Comparison of ENCODE assay signal across 9 mouse cellular contexts in the genomic region with DNA sequence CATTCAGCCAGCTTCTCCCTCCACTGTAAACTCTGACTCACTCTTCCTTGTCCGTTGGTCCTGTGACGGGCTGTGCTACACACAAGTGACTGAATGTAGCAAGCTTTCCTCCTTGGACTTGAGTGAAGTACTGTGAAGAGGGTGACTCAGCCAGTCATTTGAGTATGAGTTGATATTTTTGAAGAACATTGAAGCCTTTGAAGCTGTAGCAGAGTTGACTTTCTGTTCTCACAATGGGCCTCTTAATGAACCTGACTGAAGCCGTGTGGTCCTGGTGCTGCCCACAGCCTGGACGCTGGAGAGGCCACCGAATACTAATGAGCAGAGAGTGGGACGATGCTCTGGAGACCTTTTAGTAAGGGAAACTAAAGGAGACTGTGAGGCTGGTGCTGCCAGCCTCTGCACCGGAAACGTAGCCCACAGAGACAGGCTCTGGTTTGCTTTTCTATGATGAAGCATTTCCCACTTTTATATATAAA.
DNase-seq lines count a peak whose midpoint lies in the region; ATAC-seq and TF ChIP-seq lines count a peak whose summit lies in the region.
"Had no signal": no experiment of that assay in that cellular context is flagged by ENCODE, and none has a peak within 500 bp of the region (broad histone marks: within the 10 kb centered on the region; RNA-seq: fewer than 3 reads in every experiment).

No protein-coding gene starts in this region.

- ATAC-seq in activated CD4-positive, CD25-positive, alpha-beta regulatory T cell, adult 4 months: peak; percentile 31

- peaks cover 39% of the 10 kb centered on the region for H3K36me3 ChIP-seq in liver, adult 2 months (ENCODE audit: control insufficient read depth, insufficient read depth, low read length)
- H3K36me3 ChIP-seq in myocyte (ENCODE audit: control insufficient read depth, insufficient read depth): peaks cover 9% of the 10 kb centered on the region

- no peaks in the 10 kb centered on the region for H3K4me1 ChIP-seq in liver, adult 2 months (ENCODE audit: control insufficient read depth, insufficient read depth, low read length)
- H3K4me1 ChIP-seq: neural tube, embryonic 15.5 days had no signal

- H3K4me2 ChIP-seq in myocyte (ENCODE audit: low read depth): peak overlapping the region; percentile 82
- H3K4me2 ChIP-seq: neural tube, embryonic 15.5 days had no signal

- no peak overlapping the region for H3K9ac ChIP-seq in liver, adult 2 months (ENCODE audit: low read depth, low read length)
- H3K9ac ChIP-seq: neural tube, embryonic 15.5 days had no signal

- no peak overlapping the region for H3ac ChIP-seq in myocyte (ENCODE audit: control insufficient read depth, insufficient read length)

- no peaks in the 10 kb centered on the region for H3K79me2 ChIP-seq in liver, adult 2 months (ENCODE audit: control insufficient read depth, insufficient read depth, low read length)
- no peaks in the 10 kb centered on the region for H3K79me2 ChIP-seq in myocyte (ENCODE audit: control insufficient read depth, insufficient read depth)

- no peak for TF ChIP-seq POLR2A in liver, adult 2 months (IDR thresholded peaks at IDR 0.05; ENCODE audit: extremely low read depth, insufficient read depth, low read length)
- no peak for TF ChIP-seq POLR2A in myocyte (IDR thresholded peaks at IDR 0.05; ENCODE audit: insufficient read length, low read depth)

- WGBS in liver, adult 2 months: 91% methylated on average over 8 of the region's 8 CpGs

- TF ChIP-seq CTCF in liver, adult 2 months (IDR thresholded peaks at IDR 0.05; ENCODE audit: low read depth, low read length): no peak

- H3K27me3 ChIP-seq in liver, adult 2 months (ENCODE audit: control insufficient read depth, insufficient read depth, low read length): no peaks in the 10 kb centered on the region
- H3K27me3 ChIP-seq in myocyte (ENCODE audit: control insufficient read depth, insufficient read depth, insufficient read length): no peaks in the 10 kb centered on the region
- H3K27me3 ChIP-seq: neural tube, embryonic 15.5 days had no signal

- intact Hi-C loops in left cerebral cortex, postnatal 14 days (cut with DNase I): loop anchor here (5.0 kb wide), 1 partner anchor 175 kb away; no protein-coding TSS in a partner anchor

- H3K4me3 ChIP-seq in liver, adult 2 months (ENCODE audit: insufficient read depth, low read depth, low read length): no peak overlapping the region
- no peak overlapping the region for H3K4me3 ChIP-seq in myocyte
- H3K4me3 ChIP-seq: neural tube, embryonic 15.5 days had no signal

- no peak overlapping the region for H3K27ac ChIP-seq in liver, adult 2 months (replicated peaks; ENCODE audit: insufficient read depth, low read depth, low read length)
- H3K27ac ChIP-seq: neural tube, embryonic 15.5 days had no signal

- DNase-seq in liver, adult 2 months (ENCODE audit: extremely low read depth, low read depth, low spot score): peak; percentile 24
- DNase-seq in liver: no peak
- peak; percentile 21 to 46 for DNase-seq in left cerebral cortex, postnatal 14 days (ENCODE audit: low spot score in 2 of 2)
- no peak for DNase-seq in ovary, postnatal 14 days (ENCODE audit: low spot score)
- no peak for DNase-seq in kidney, adult 9 months
- DNase-seq: gastrocnemius, postnatal 14 days had no signal

TF ChIP-seq in myocyte, 11 proteins besides CTCF, POLR2A, EP300 and RAD21:
- no peak for TF ChIP-seq USF1 (IDR thresholded peaks at IDR 0.05; ENCODE audit: low read depth)
- TF ChIP-seq MYOD1 (IDR thresholded peaks at IDR 0.05; ENCODE audit: control insufficient read depth in 1 of 3, insufficient read length in 2 of 3, low read depth in 2 of 3): no peak
- no peak for TF ChIP-seq POLR2AphosphoS2 (IDR thresholded peaks at IDR 0.05; ENCODE audit: insufficient read length, low read depth)
- no peak for TF ChIP-seq TCF12 (IDR thresholded peaks at IDR 0.05; ENCODE audit: insufficient read depth, poor library complexity, severe bottlenecking)
- no peak for TF ChIP-seq E2F4 (IDR thresholded peaks at IDR 0.05; ENCODE audit: insufficient read depth)
- no peak for TF ChIP-seq SRF (IDR thresholded peaks at IDR 0.05; ENCODE audit: control insufficient read depth, insufficient read length, low read depth)
- TF ChIP-seq REST (IDR thresholded peaks at IDR 0.05; ENCODE audit: insufficient read depth, insufficient read length): no peak
- TF ChIP-seq CEBPB (IDR thresholded peaks at IDR 0.05; ENCODE audit: insufficient read depth, poor library complexity, severe bottlenecking): no peak
TF ChIP-seq in myocyte: peak in this region for 0.

Comparison
In these comparisons a context has a peak if more than half of its experiments do, and no peak if none do; other contexts are left out.
1. DNase-seq: peak in liver, adult 2 months (single experiment) and left cerebral cortex, postnatal 14 days (2 of 2); none in liver (single experiment), ovary, postnatal 14 days (single experiment) and kidney, adult 9 months (single experiment).